Mouse (Mus musculus): Measurements from ENCODE around the gene Lbhd2. TPM values are rescaled to one million over a fixed set of nuclear protein-coding genes. Genes with fewer than 3 reads are reported as not detected.

Gene Lbhd2
- total RNA-seq, 1 experiment: 0.36 TPM

- Histone ChIP-seq H3K27ac (ENCODE audit: insufficient read depth, low read depth, low read length, poor library complexity, severe bottlenecking) (no peak overlapping the region), H3K9me3 (ENCODE audit: control insufficient read depth, insufficient read depth, low read depth, low read length) (no peaks in the 10 kb centered on the region), H3K4me3 (ENCODE audit: insufficient read depth in 1 of 2, low read depth in 1 of 2, low read length in 2 of 2, poor library complexity in 1 of 2, severe bottlenecking in 1 of 2) (no peak overlapping the region), H3K4me1 (ENCODE audit: control insufficient read depth in 2 of 2, insufficient read depth in 2 of 2, low read length in 2 of 2, poor library complexity in 1 of 2) (peaks cover 0 to 24% of the 10 kb centered on the region in 2 experiments; a peak in 2 of 4 replicates), H3K36me3 (ENCODE audit: control insufficient read depth, insufficient read depth, low read length, poor library complexity, severe bottlenecking) (no peaks in the 10 kb centered on the region), H3K9ac (ENCODE audit: insufficient read depth, low read depth, low read length, poor library complexity, severe bottlenecking) (no peak overlapping the region)
- DNase-seq (ENCODE audit: low read depth, low spot score): no peak
- TF ChIP-seq ZC3H11A (IDR thresholded peaks at IDR 0.05; ENCODE audit: borderline replicate concordance, low read depth, low read length) (no peak), ZNF384 (IDR thresholded peaks at IDR 0.05; ENCODE audit: low read depth, low read length) (no peak), HCFC1 (IDR thresholded peaks at IDR 0.05; ENCODE audit: borderline replicate concordance, insufficient read depth, low read length) (no peak), CHD2 (IDR thresholded peaks at IDR 0.05; ENCODE audit: low read depth, low read length) (peak; percentile 90), MAFK (IDR thresholded peaks at IDR 0.05; ENCODE audit: insufficient read depth, low read depth, low read length) (no peak)
- in situ Hi-C loops (cut with MboI; ENCODE audit: low sequenced_read_pairs in 2 of 2, unreplicated experiment in 2 of 2): no loop called here
These were observed 21.0 kb downstream of the Lbhd2 start for GRCm38 (mm10) chr12:111427438-111428113.

GRCm38 (mm10) chr12:111428364-111428763, 21.8 kb downstream of the Lbhd2 start:
- no peak for DNase-seq (ENCODE audit: low read depth, low spot score)
- in situ Hi-C loops (cut with MboI; ENCODE audit: low sequenced_read_pairs in 2 of 2, unreplicated experiment in 2 of 2): no loop called here
- H3K36me3 ChIP-seq (ENCODE audit: control insufficient read depth, insufficient read depth, low read length, poor library complexity, severe bottlenecking): no peaks in the 10 kb centered on the region
- H3K9ac ChIP-seq (ENCODE audit: insufficient read depth, low read depth, low read length, poor library complexity, severe bottlenecking): no peak overlapping the region
- H3K27ac ChIP-seq (ENCODE audit: insufficient read depth, low read depth, low read length, poor library complexity, severe bottlenecking): no peak overlapping the region
- H3K9me3 ChIP-seq (ENCODE audit: control insufficient read depth, insufficient read depth, low read depth, low read length): no peaks in the 10 kb centered on the region
- no peak overlapping the region for H3K4me3 ChIP-seq (ENCODE audit: insufficient read depth in 1 of 2, low read depth in 1 of 2, low read length in 2 of 2, poor library complexity in 1 of 2, severe bottlenecking in 1 of 2)
- TF ChIP-seq HCFC1 (IDR thresholded peaks at IDR 0.05; ENCODE audit: borderline replicate concordance, insufficient read depth, low read length) (no peak), ZNF384 (IDR thresholded peaks at IDR 0.05; ENCODE audit: low read depth, low read length) (no peak), MAFK (IDR thresholded peaks at IDR 0.05; ENCODE audit: insufficient read depth, low read depth, low read length) (no peak), ZC3H11A (IDR thresholded peaks at IDR 0.05; ENCODE audit: borderline replicate concordance, low read depth, low read length) (no peak), CHD2 (IDR thresholded peaks at IDR 0.05; ENCODE audit: low read depth, low read length) (no peak)
- H3K4me1 ChIP-seq (ENCODE audit: control insufficient read depth in 2 of 2, insufficient read depth in 2 of 2, low read length in 2 of 2, poor library complexity in 1 of 2): peaks cover 0 to 26% of the 10 kb centered on the region in 2 experiments; a peak in 2 of 4 replicates

DNA sequence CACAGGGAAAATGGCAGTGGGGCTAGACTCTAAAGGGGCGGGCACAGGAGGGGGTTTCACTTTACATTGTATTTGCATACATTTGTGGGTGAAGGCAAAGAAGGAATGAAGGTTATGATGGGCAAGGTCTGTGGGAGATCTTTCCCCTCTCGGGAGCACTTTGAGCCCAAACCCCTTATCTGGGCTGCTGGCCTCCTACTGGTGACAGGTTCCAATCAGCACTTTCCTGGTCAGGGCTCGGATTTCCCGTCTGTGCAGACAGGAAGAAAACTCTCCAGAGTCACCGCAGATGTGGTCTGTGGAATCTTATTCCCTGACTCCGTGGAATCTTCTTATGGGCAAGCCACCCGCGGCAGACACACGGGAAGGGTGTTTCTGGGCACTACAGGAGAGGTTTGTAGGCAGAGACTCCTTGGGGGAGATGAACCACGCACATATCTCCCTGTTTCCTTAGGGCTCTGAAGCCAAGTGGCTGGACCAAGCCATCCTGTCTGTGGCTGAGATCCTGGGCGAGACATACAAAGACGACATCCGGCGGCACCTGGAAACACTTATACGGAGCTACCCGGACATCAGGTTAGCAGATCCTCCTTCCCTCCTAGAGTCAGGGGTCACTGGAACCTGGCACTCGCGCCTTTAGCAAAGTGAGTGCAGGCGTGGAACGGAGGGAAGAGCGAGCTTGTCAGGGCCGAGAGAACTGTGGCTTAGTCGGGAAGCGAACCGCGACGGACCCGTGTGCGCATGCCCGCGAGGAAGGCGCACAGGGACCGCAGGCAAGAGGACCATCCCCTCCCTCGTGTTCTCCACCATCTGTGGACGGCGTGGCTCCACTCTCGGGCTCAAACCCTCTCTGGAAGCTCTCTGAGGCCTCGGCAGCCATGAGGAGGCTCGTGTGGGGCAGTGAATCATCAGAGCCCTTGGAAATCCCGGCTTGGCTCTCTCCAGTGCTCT, 22.6 kb downstream of the Lbhd2 start:
- DNase-seq (ENCODE audit: low read depth, low spot score): no peak
- no peak overlapping the region for H3K27ac ChIP-seq (ENCODE audit: insufficient read depth, low read depth, low read length, poor library complexity, severe bottlenecking)

GRCm38 (mm10) chr12:111430049-111430867, 23.6 kb downstream of the Lbhd2 start:
- Histone ChIP-seq H3K9me3 (ENCODE audit: control insufficient read depth, insufficient read depth, low read depth, low read length) (no peaks in the 10 kb centered on the region), H3K4me1 (ENCODE audit: control insufficient read depth in 2 of 2, insufficient read depth in 2 of 2, low read length in 2 of 2, poor library complexity in 1 of 2) (peaks cover 0 to 28% of the 10 kb centered on the region in 2 experiments; a peak in 2 of 4 replicates), H3K36me3 (ENCODE audit: control insufficient read depth, insufficient read depth, low read length, poor library complexity, severe bottlenecking) (no peaks in the 10 kb centered on the region), H3K4me3 (ENCODE audit: insufficient read depth in 1 of 2, low read depth in 1 of 2, low read length in 2 of 2, poor library complexity in 1 of 2, severe bottlenecking in 1 of 2) (peak overlapping the region; percentile 2 to 33; a peak in 3 of 4 replicates), H3K9ac (ENCODE audit: insufficient read depth, low read depth, low read length, poor library complexity, severe bottlenecking) (peak overlapping the region; percentile 32; the same call in 1 of the 2 replicates), H3K27ac (ENCODE audit: insufficient read depth, low read depth, low read length, poor library complexity, severe bottlenecking) (no peak overlapping the region)
- no peak for DNase-seq (ENCODE audit: low read depth, low spot score)
- TF ChIP-seq ZNF384 (IDR thresholded peaks at IDR 0.05; ENCODE audit: low read depth, low read length) (no peak), MAFK (IDR thresholded peaks at IDR 0.05; ENCODE audit: insufficient read depth, low read depth, low read length) (peak; percentile 65; the same call in 1 of the 2 replicates)
- in situ Hi-C loops (cut with MboI; ENCODE audit: low sequenced_read_pairs in 2 of 2, unreplicated experiment in 2 of 2): no loop called here

More for the DNA sequence above, 22.6 kb downstream of the Lbhd2 start:
- Histone ChIP-seq H3K4me3 (ENCODE audit: insufficient read depth in 1 of 2, low read depth in 1 of 2, low read length in 2 of 2, poor library complexity in 1 of 2, severe bottlenecking in 1 of 2) (peak overlapping the region; percentile 33 to 44), H3K9me3 (ENCODE audit: control insufficient read depth, insufficient read depth, low read depth, low read length) (no peaks in the 10 kb centered on the region), H3K4me1 (ENCODE audit: control insufficient read depth in 2 of 2, insufficient read depth in 2 of 2, low read length in 2 of 2, poor library complexity in 1 of 2) (peaks cover 0 to 26% of the 10 kb centered on the region in 2 experiments; a peak in 2 of 4 replicates), H3K36me3 (ENCODE audit: control insufficient read depth, insufficient read depth, low read length, poor library complexity, severe bottlenecking) (no peaks in the 10 kb centered on the region), H3K9ac (ENCODE audit: insufficient read depth, low read depth, low read length, poor library complexity, severe bottlenecking) (peak overlapping the region; percentile 32)
- in situ Hi-C loops (cut with MboI; ENCODE audit: low sequenced_read_pairs in 2 of 2, unreplicated experiment in 2 of 2): no loop called here
- no peak for TF ChIP-seq ZNF384 (IDR thresholded peaks at IDR 0.05; ENCODE audit: low read depth, low read length)
- TF ChIP-seq MAFK (IDR thresholded peaks at IDR 0.05; ENCODE audit: insufficient read depth, low read depth, low read length): no peak
- TF ChIP-seq CHD2 (IDR thresholded peaks at IDR 0.05; ENCODE audit: low read depth, low read length): no peak
- TF ChIP-seq HCFC1 (IDR thresholded peaks at IDR 0.05; ENCODE audit: borderline replicate concordance, insufficient read depth, low read length): no peak
- no peak for TF ChIP-seq ZC3H11A (IDR thresholded peaks at IDR 0.05; ENCODE audit: borderline replicate concordance, low read depth, low read length)

Measured in ES-E14 (cell line).